Mouse (Mus musculus) midbrain, embryonic 12.5 days (tissue): ENCODE data around the gene Ifrd2. TPM values are rescaled to one million over a fixed set of nuclear protein-coding genes. Genes with fewer than 3 reads are reported as not detected.

Experiments used
- ATAC-seq: fragments of 200-750 bp; cut with Nextera tagmentation; 2 replicates; pipeline ENCODE4 v1.8.0; 2017; ENCODE audit warnings: low read depth, moderate TSS enrichment, moderate library complexity; ENCODE audit not compliant: low FRiP score
- H3K27ac ChIP-seq: fragments of 300-500 bp; sonication (generic); replicated peaks from 2 replicates; pipeline ENCODE4 v1.5.1; 2016; ENCODE audit warnings: mild to moderate bottlenecking
- H3K27me3 ChIP-seq: fragments of 300-500 bp; sonication (generic); 2 replicates; pipeline ENCODE4 v1.6.1; 2016; ENCODE audit warnings: mild to moderate bottlenecking
- H3K36me3 ChIP-seq: fragments of 300-500 bp; sonication (generic); 2 replicates; pipeline ENCODE4 v1.6.1; 2016
- H3K4me1 ChIP-seq: fragments of 300-500 bp; sonication (generic); 2 replicates; pipeline ENCODE4 v1.6.1; 2016
- H3K4me2 ChIP-seq: fragments of 300-500 bp; sonication (generic); replicated peaks from 2 replicates; pipeline ENCODE4 v1.6.1; 2016; ENCODE audit warnings: mild to moderate bottlenecking, moderate library complexity
- H3K4me3 ChIP-seq: fragments of 300-500 bp; sonication (generic); 2 replicates; pipeline ENCODE4 v1.5.1; 2016; ENCODE audit warnings: mild to moderate bottlenecking
- H3K9ac ChIP-seq: fragments of 300-500 bp; sonication (generic); replicated peaks from 2 replicates; pipeline ENCODE4 v1.6.1; 2016; ENCODE audit warnings: mild to moderate bottlenecking, moderate library complexity
- H3K9me3 ChIP-seq: fragments of 300-500 bp; sonication (generic); 2 replicates; pipeline ENCODE4 v1.6.1; 2016; ENCODE audit warnings: mild to moderate bottlenecking
- WGBS: fragments of 180-500 bp; shearing (Covaris S2); methylation state at CpG from one replicate; pipeline ENCODE4 v1.1.7; 2016; 5-methylcytosine and 5-hydroxymethylcytosine counted together
- polyA plus RNA-seq: library from polyadenylated mRNA; unstranded; fragments of >200 nt; fragmentation: Nextera tagmentation; extraction: Ambion mirVana; gene quantifications from 2 replicates; pipeline ENCODE4 v1.2.1, GENCODE M21; 2016

Gene Ifrd2
- polyA plus RNA-seq: 20.1 and 21.1 TPM in 2 replicates

- WGBS: 14% methylated on average over 46 of the region's 46 CpGs
- Histone ChIP-seq H3K9ac (peak within 1 kb of the TSS; percentile 69), H3K36me3 (peaks cover 39% of the 10 kb centered on the region), H3K27ac (no peak within 1 kb of the TSS), H3K4me1 (peaks cover 18% of the 10 kb centered on the region), H3K4me3 (peak within 1 kb of the TSS; percentile 79), H3K9me3 (no peaks in the 10 kb centered on the region), H3K4me2 (peak within 1 kb of the TSS; percentile 82), H3K27me3 (no peaks in the 10 kb centered on the region)
- ATAC-seq: peak; percentile 97
Measured at GRCm38 (mm10) chr9:107586974-107587832, at the start of gene Ifrd2. Gene Ifrd2, plus strand, starts transcription at chr9:107587642.

- H3K4me2 ChIP-seq: no peak overlapping the region
- H3K9me3 ChIP-seq: no peaks in the 10 kb centered on the region
- H3K36me3 ChIP-seq: peaks cover 29% of the 10 kb centered on the region
- no peak overlapping the region for H3K9ac ChIP-seq
- H3K4me1 ChIP-seq: peaks cover 51% of the 10 kb centered on the region
- H3K27me3 ChIP-seq: no peaks in the 10 kb centered on the region
- WGBS: 92% methylated on average over 7 of the region's 7 CpGs
- ATAC-seq: no peak
- H3K27ac ChIP-seq: no peak overlapping the region
- H3K4me3 ChIP-seq: no peak overlapping the region
Measured at GRCm38 (mm10) chr9:107538231-107538630, 49.2 kb upstream of the Ifrd2 start.

GRCm38 (mm10) chr9:107538711-107539110, 48.7 kb upstream of the Ifrd2 start:
- Histone ChIP-seq H3K4me1 (peaks cover 52% of the 10 kb centered on the region), H3K36me3 (peaks cover 33% of the 10 kb centered on the region), H3K27me3 (no peaks in the 10 kb centered on the region), H3K9ac (no peak overlapping the region), H3K4me3 (no peak overlapping the region), H3K27ac (no peak overlapping the region), H3K4me2 (no peak overlapping the region), H3K9me3 (no peaks in the 10 kb centered on the region)
- 93% methylated on average over 3 of the region's 3 CpGs for WGBS
- ATAC-seq: no peak

GRCm38 (mm10) chr9:107539940-107540339, 47.5 kb upstream of the Ifrd2 start:
- no peak overlapping the region for H3K4me2 ChIP-seq
- H3K27ac ChIP-seq: no peak overlapping the region
- 95% methylated on average over 8 of the region's 8 CpGs for WGBS
- H3K4me1 ChIP-seq: peaks cover 46% of the 10 kb centered on the region
- no peaks in the 10 kb centered on the region for H3K9me3 ChIP-seq
- no peak overlapping the region for H3K9ac ChIP-seq
- H3K4me3 ChIP-seq: no peak overlapping the region
- ATAC-seq: no peak
- H3K36me3 ChIP-seq: peaks cover 46% of the 10 kb centered on the region
- no peaks in the 10 kb centered on the region for H3K27me3 ChIP-seq

- Histone ChIP-seq H3K36me3 (peaks cover 50% of the 10 kb centered on the region), H3K4me1 (peaks cover 42% of the 10 kb centered on the region), H3K9me3 (no peaks in the 10 kb centered on the region), H3K4me3 (no peak overlapping the region), H3K27ac (no peak overlapping the region), H3K4me2 (no peak overlapping the region), H3K9ac (no peak overlapping the region), H3K27me3 (no peaks in the 10 kb centered on the region)
- no peak for ATAC-seq
- 75% methylated on average over 4 of the region's 4 CpGs for WGBS
Measured at GRCm38 (mm10) chr9:107540420-107540819, 47.0 kb upstream of the Ifrd2 start.

GRCm38 (mm10) chr9:107541005-107541404, 46.4 kb upstream of the Ifrd2 start:
- 42% methylated on average over 10 of the region's 10 CpGs for WGBS

GRCm38 (mm10) chr9:107541474-107542351, 45.7 kb upstream of the Ifrd2 start, which contains the start of the genes Cyb561d2 and Nprl2:
Gene Cyb561d2, minus strand, starts transcription at chr9:107542193.
Gene Nprl2, plus strand, starts transcription at chr9:107542226.
- Histone ChIP-seq H3K9me3 (no peaks in the 10 kb centered on the region), H3K4me2 (peak within 1 kb of the TSS; percentile 91), H3K27ac (peak within 1 kb of the TSS; percentile 49; the same call in 1 of the 2 replicates), H3K9ac (peak within 1 kb of the TSS; percentile 73), H3K4me3 (peak within 1 kb of the TSS; percentile 66), H3K27me3 (no peaks in the 10 kb centered on the region), H3K4me1 (peaks cover 36% of the 10 kb centered on the region), H3K36me3 (peaks cover 50% of the 10 kb centered on the region)
- peak; percentile 85 for ATAC-seq
- WGBS: under 1% methylated on average over 46 of the region's 46 CpGs

More at GRCm38 (mm10) chr9:107541005-107541404, 46.4 kb upstream of the Ifrd2 start:
- no peaks in the 10 kb centered on the region for H3K27me3 ChIP-seq
- peak overlapping the region; percentile 91 for H3K4me2 ChIP-seq
- H3K9ac ChIP-seq: peak overlapping the region; percentile 48; the same call in 1 of the 2 replicates
- peak overlapping the region; percentile 49; the same call in 1 of the 2 replicates for H3K27ac ChIP-seq
- peak overlapping the region; percentile 66 for H3K4me3 ChIP-seq
- H3K4me1 ChIP-seq: peaks cover 38% of the 10 kb centered on the region
- H3K9me3 ChIP-seq: no peaks in the 10 kb centered on the region
- peaks cover 50% of the 10 kb centered on the region for H3K36me3 ChIP-seq
- no peak for ATAC-seq

- Histone ChIP-seq H3K9me3 (no peaks in the 10 kb centered on the region), H3K9ac (peak overlapping the region; percentile 73), H3K27me3 (peaks cover under 1% of the 10 kb centered on the region; the same call in 1 of the 2 replicates), H3K4me2 (peak overlapping the region; percentile 91), H3K36me3 (peaks cover 50% of the 10 kb centered on the region), H3K4me3 (peak overlapping the region; percentile 66), H3K4me1 (peaks cover 36% of the 10 kb centered on the region), H3K27ac (peak overlapping the region; percentile 49; the same call in 1 of the 2 replicates)
- WGBS: 3% methylated on average over 11 of the region's 11 CpGs
- ATAC-seq: peak; percentile 24; the same call in 1 of the 2 replicates
Measured at GRCm38 (mm10) chr9:107542352-107542686, 45.1 kb upstream of the Ifrd2 start.

GRCm38 (mm10) chr9:107542721-107543120, 44.7 kb upstream of the Ifrd2 start:
- ATAC-seq: no peak
- 40% methylated on average over 8 of the region's 8 CpGs for WGBS
- H3K27me3 ChIP-seq: peaks cover 5% of the 10 kb centered on the region
- H3K4me2 ChIP-seq: peak overlapping the region; percentile 91
- H3K4me3 ChIP-seq: peak overlapping the region; percentile 66
- H3K36me3 ChIP-seq: peaks cover 48% of the 10 kb centered on the region
- H3K27ac ChIP-seq: no peak overlapping the region
- peak overlapping the region; percentile 73; the same call in 1 of the 2 replicates for H3K9ac ChIP-seq
- peaks cover 39% of the 10 kb centered on the region for H3K4me1 ChIP-seq
- H3K9me3 ChIP-seq: no peaks in the 10 kb centered on the region

- 91% methylated on average over 11 of the region's 11 CpGs for WGBS
- Histone ChIP-seq H3K4me2 (no peak overlapping the region), H3K27ac (no peak overlapping the region), H3K27me3 (peaks cover 10% of the 10 kb centered on the region), H3K9me3 (no peaks in the 10 kb centered on the region), H3K4me1 (peaks cover 40% of the 10 kb centered on the region), H3K4me3 (no peak overlapping the region), H3K9ac (no peak overlapping the region; the same call in 1 of the 2 replicates), H3K36me3 (peaks cover 42% of the 10 kb centered on the region)
- ATAC-seq: no peak
Measured at GRCm38 (mm10) chr9:107543299-107543698, 44.1 kb upstream of the Ifrd2 start.

- H3K4me3 ChIP-seq: no peak overlapping the region
- WGBS: 95% methylated on average over 17 of the region's 17 CpGs
- no peak overlapping the region for H3K4me2 ChIP-seq
- no peak overlapping the region for H3K27ac ChIP-seq
- no peak for ATAC-seq
- no peak overlapping the region for H3K9ac ChIP-seq
- H3K27me3 ChIP-seq: peaks cover 20% of the 10 kb centered on the region
- peaks cover 40% of the 10 kb centered on the region for H3K4me1 ChIP-seq
- no peaks in the 10 kb centered on the region for H3K9me3 ChIP-seq
- peaks cover 33% of the 10 kb centered on the region for H3K36me3 ChIP-seq
Measured at GRCm38 (mm10) chr9:107544196-107544700, 43.2 kb upstream of the Ifrd2 start.
